14 mouse cellular contexts compared by ENCODE assay signal in the genomic region with DNA sequence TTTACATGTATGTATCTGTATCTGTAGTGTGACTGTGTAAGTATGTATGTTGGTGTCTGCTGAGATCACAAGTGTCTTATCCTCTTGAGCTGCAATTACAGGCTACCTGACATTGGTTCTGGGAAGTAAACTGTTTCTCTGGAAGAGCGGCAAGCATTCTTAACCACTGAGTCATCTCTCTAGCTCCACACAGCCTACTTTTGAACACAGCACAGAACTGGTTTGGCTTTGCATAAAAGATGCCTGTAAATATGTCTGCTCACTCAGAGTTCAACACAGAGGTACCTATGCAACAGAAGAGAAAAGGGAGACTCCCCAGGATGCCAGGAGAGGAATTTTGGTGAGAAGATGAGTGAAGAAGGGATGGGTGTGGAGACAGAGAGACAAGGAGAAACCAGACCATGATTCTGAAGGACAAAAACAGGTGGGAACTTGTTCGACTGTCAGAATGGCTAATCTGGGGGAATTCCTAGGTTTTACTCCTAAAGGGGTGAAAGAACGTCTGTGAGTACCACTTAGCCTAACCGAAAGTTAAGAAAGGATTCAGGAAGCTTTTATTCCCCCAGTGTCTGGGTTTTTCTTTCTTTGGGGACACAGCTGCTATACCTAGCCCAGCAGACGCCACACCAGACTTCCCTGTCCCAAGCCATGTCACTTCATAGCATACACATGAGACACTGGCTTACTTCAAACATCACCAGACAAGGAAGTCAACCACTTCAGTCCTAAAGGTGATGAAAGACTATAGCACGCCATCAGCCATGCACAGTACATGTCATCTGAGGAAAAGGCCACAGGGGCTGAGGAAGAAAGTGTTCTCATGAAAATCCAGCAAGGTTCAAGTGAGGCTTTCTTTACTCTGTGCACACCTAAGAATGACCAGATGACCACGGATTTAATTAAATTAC.
A peak's percentile ranks its signal among the peaks of the same experiment; 100 is the strongest.
DNase-seq lines count a peak whose midpoint lies in the region; ATAC-seq and TF ChIP-seq lines count a peak whose summit lies in the region.
"Had no signal": no experiment of that assay in that cellular context is flagged by ENCODE, and none has a peak within 500 bp of the region (broad histone marks: within the 10 kb centered on the region; RNA-seq: fewer than 3 reads in every experiment).

No protein-coding gene starts in this region.

- no peaks in the 10 kb centered on the region for H3K9me3 ChIP-seq in kidney, postnatal 0 days (replicated peaks; ENCODE audit: low read length)
- no peaks in the 10 kb centered on the region for H3K9me3 ChIP-seq in embryonic facial prominence, embryonic 15.5 days (replicated peaks)
- H3K9me3 ChIP-seq: forebrain, embryonic 12.5 days; limb, embryonic 12.5 days had no signal

- peaks cover 83% of the 10 kb centered on the region for H3K79me2 ChIP-seq in myocyte (ENCODE audit: control insufficient read depth, insufficient read depth)

- 0 out of 2 replicates have a peak overlapping the region, but pooled peaks have one; percentile 2 for H3K27ac ChIP-seq in kidney, postnatal 0 days
- H3K27ac ChIP-seq in embryonic facial prominence, embryonic 15.5 days (replicated peaks) = peak overlapping the region; percentile 52
- H3K27ac ChIP-seq: forebrain, embryonic 12.5 days had no signal

- H3ac ChIP-seq in myocyte (ENCODE audit: control insufficient read depth, insufficient read length) = no peak overlapping the region

- peak; percentile 16 for DNase-seq in adrenal gland, adult 2 months
- no peak for DNase-seq in adrenal gland, postnatal 4 days (ENCODE audit: low spot score in 2 of 2)
- DNase-seq in kidney, postnatal 0 days (ENCODE audit: low spot score) = no peak
- DNase-seq in kidney, postnatal 4 days = no peak
- no peak for DNase-seq in thymus, postnatal 4 days
- no peak for DNase-seq in spleen, adult 18-20 months
- DNase-seq: adrenal gland, postnatal 10 days; gastrocnemius, postnatal 10 days; kidney, adult 18-20 months had no signal

- H3K27me3 ChIP-seq in kidney, postnatal 0 days (ENCODE audit: insufficient read depth, low read length) = no peaks in the 10 kb centered on the region
- no peaks in the 10 kb centered on the region for H3K27me3 ChIP-seq in embryonic facial prominence, embryonic 15.5 days
- no peaks in the 10 kb centered on the region for H3K27me3 ChIP-seq in myocyte (ENCODE audit: control insufficient read depth, insufficient read depth, insufficient read length)
- H3K27me3 ChIP-seq: forebrain, embryonic 12.5 days; limb, embryonic 12.5 days had no signal

- H3K4me3 ChIP-seq in kidney, postnatal 0 days (replicated peaks; ENCODE audit: low read depth, low read length) = no peak overlapping the region
- H3K4me3 ChIP-seq in embryonic facial prominence, embryonic 15.5 days (replicated peaks) = no peak overlapping the region
- no peak overlapping the region for H3K4me3 ChIP-seq in myocyte
- H3K4me3 ChIP-seq: forebrain, embryonic 12.5 days; limb, embryonic 12.5 days had no signal

- TF ChIP-seq POLR2A in myocyte (IDR thresholded peaks at IDR 0.05; ENCODE audit: insufficient read length, low read depth) = no peak

- H3K4me1 ChIP-seq in kidney, postnatal 0 days (replicated peaks; ENCODE audit: insufficient read depth, low read length) = no peaks in the 10 kb centered on the region; the same call in 1 of the 2 replicates
- H3K4me1 ChIP-seq in embryonic facial prominence, embryonic 15.5 days = peaks cover 22% of the 10 kb centered on the region

- WGBS in kidney, postnatal 0 days = 75% methylated on average over 7 of the region's 7 CpGs
- 56% methylated on average over 7 of the region's 7 CpGs for WGBS in embryonic facial prominence, embryonic 15.5 days

- TF ChIP-seq CTCF in kidney, postnatal 0 days (IDR thresholded peaks at IDR 0.05; ENCODE audit: low read depth) = no peak

- H3K36me3 ChIP-seq in kidney, postnatal 0 days (ENCODE audit: insufficient read depth, low read length) = no peaks in the 10 kb centered on the region
- H3K36me3 ChIP-seq in embryonic facial prominence, embryonic 15.5 days = no peaks in the 10 kb centered on the region
- no peaks in the 10 kb centered on the region for H3K36me3 ChIP-seq in myocyte (ENCODE audit: control insufficient read depth, insufficient read depth)
- H3K36me3 ChIP-seq: forebrain, embryonic 12.5 days; limb, embryonic 12.5 days had no signal

- no peak overlapping the region for H3K9ac ChIP-seq in kidney, postnatal 0 days (ENCODE audit: low read depth, low read length)
- H3K9ac ChIP-seq in embryonic facial prominence, embryonic 15.5 days = no peak overlapping the region
- H3K9ac ChIP-seq: forebrain, embryonic 12.5 days; limb, embryonic 12.5 days had no signal

- no peak for ATAC-seq in kidney, postnatal 0 days (replicated peaks; ENCODE audit: low FRiP score, low read depth)
- ATAC-seq in embryonic facial prominence, embryonic 15.5 days (ENCODE audit: insufficient number of reproducible peaks, low FRiP score, low TSS enrichment, low read depth) = no peak

- no peak overlapping the region for H3K4me2 ChIP-seq in kidney, postnatal 0 days (ENCODE audit: low read length)
- no peak overlapping the region for H3K4me2 ChIP-seq in embryonic facial prominence, embryonic 15.5 days (replicated peaks)
- H3K4me2 ChIP-seq in myocyte (ENCODE audit: low read depth) = peak overlapping the region; percentile 73
- H3K4me2 ChIP-seq: forebrain, embryonic 12.5 days; limb, embryonic 12.5 days; midbrain, embryonic 11.5 days had no signal

TF ChIP-seq in myocyte, 11 proteins besides CTCF, POLR2A, EP300 and RAD21:
- TF ChIP-seq MYOD1 (IDR thresholded peaks at IDR 0.05; ENCODE audit: control insufficient read depth in 1 of 3, insufficient read length in 2 of 3, low read depth in 2 of 3) (peak in 2 of 3 experiments; percentile 62 to 64), SRF (IDR thresholded peaks at IDR 0.05; ENCODE audit: control insufficient read depth, insufficient read length, low read depth) (no peak), TCF12 (IDR thresholded peaks at IDR 0.05; ENCODE audit: insufficient read depth, poor library complexity, severe bottlenecking) (no peak), MAX (IDR thresholded peaks at IDR 0.05; ENCODE audit: low read depth) (no peak)
